Mouse (Mus musculus): ENCODE results near the gene Adgrv1. TPM values are rescaled to one million over a fixed set of nuclear protein-coding genes. Genes with fewer than 3 reads are reported as not detected.

The Adgrv1 gene
- polyA plus RNA-seq, 1 experiment from 2014 or later: 1.4 TPM

GRCm38 (mm10) chr13:81368987-81369386 lies 264.0 kb downstream of the Adgrv1 start:
- H3K27me3 ChIP-seq (ENCODE audit: control insufficient read depth, insufficient read depth, low read length): no peaks in the 10 kb centered on the region
- H3K9ac ChIP-seq (ENCODE audit: low read length): no peak overlapping the region
- WGBS: 51% methylated on average over 4 of the region's 4 CpGs
- no peak overlapping the region for H3K4me3 ChIP-seq (ENCODE audit: low read depth, low read length)
- ATAC-seq (ENCODE audit: low FRiP score, low TSS enrichment) (no peak), DNase-seq (ENCODE audit: low spot score) (no peak)
- TF ChIP-seq EP300 (optimal IDR thresholded peaks at IDR 0.05): no peak
- TF ChIP-seq CTCF (IDR thresholded peaks at IDR 0.05; ENCODE audit: low read depth): no peak
- H3K9me3 ChIP-seq (ENCODE audit: control insufficient read depth, low read length): no peaks in the 10 kb centered on the region
- no peaks in the 10 kb centered on the region for H3K36me3 ChIP-seq (ENCODE audit: control insufficient read depth, insufficient read depth, low read length)
- H3K4me1 ChIP-seq (replicated peaks; ENCODE audit: control insufficient read depth, insufficient read depth): no peaks in the 10 kb centered on the region
- H3K27ac ChIP-seq (replicated peaks): no peak overlapping the region
- H3K4me2 ChIP-seq (replicated peaks; ENCODE audit: low read depth): no peak overlapping the region

DNA sequence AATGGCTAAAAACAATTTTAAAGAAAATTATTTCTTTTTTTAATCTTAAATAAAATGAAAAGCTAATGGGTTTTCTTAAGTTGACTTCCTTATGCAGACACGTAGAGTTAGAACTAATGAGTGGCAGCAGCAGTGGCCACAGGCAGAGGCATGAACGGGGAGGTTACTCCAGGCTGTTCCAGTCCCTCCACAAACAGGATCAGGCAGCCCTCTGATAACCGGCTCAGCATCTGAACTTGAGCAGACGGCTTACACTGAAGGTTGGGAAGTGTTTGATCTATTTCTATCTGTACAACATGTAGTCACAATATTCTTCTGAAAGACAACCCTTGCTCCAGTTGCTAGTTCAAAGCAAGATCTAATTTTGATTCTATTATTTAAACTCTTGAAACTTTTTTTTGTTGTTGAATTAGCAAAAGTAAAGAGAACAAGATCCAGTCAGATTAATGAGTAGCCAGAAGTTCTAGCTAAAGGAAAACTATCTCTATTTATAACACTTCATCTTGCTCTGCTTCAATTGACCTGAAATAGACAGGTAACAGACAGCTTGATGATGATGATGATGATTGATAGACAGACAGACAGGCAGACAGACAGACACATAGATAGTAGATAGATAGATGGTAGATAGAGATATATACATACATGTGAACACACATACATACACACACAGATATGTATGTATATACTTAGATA lies 265.1 kb downstream of the Adgrv1 start:
- DNase-seq (ENCODE audit: low spot score): peak; percentile 34
- Histone ChIP-seq H3K4me1 (replicated peaks; ENCODE audit: control insufficient read depth, insufficient read depth) (no peaks in the 10 kb centered on the region), H3K9me3 (ENCODE audit: control insufficient read depth, low read length) (no peaks in the 10 kb centered on the region), H3K4me3 (ENCODE audit: low read depth, low read length) (no peak overlapping the region), H3K4me2 (replicated peaks; ENCODE audit: low read depth) (no peak overlapping the region), H3K27me3 (ENCODE audit: control insufficient read depth, insufficient read depth, low read length) (no peaks in the 10 kb centered on the region), H3K27ac (replicated peaks) (no peak overlapping the region), H3K36me3 (ENCODE audit: control insufficient read depth, insufficient read depth, low read length) (no peaks in the 10 kb centered on the region), H3K9ac (ENCODE audit: low read length) (no peak overlapping the region)
- TF ChIP-seq CTCF (IDR thresholded peaks at IDR 0.05; ENCODE audit: low read depth) (no peak), EP300 (optimal IDR thresholded peaks at IDR 0.05) (no peak)
- WGBS: 45% methylated on average over 4 of the region's 4 CpGs
- 0 out of 2 replicates have a peak, but pooled peaks have one; percentile 67 for ATAC-seq (ENCODE audit: low FRiP score, low TSS enrichment)

- Histone ChIP-seq H3K4me1 (replicated peaks; ENCODE audit: control insufficient read depth, insufficient read depth) (no peaks in the 10 kb centered on the region), H3K4me3 (ENCODE audit: low read depth, low read length) (no peak overlapping the region), H3K4me2 (replicated peaks; ENCODE audit: low read depth) (no peak overlapping the region), H3K27ac (replicated peaks) (no peak overlapping the region), H3K27me3 (ENCODE audit: control insufficient read depth, insufficient read depth, low read length) (no peaks in the 10 kb centered on the region), H3K9ac (ENCODE audit: low read length) (no peak overlapping the region), H3K9me3 (ENCODE audit: control insufficient read depth, low read length) (no peaks in the 10 kb centered on the region), H3K36me3 (ENCODE audit: control insufficient read depth, insufficient read depth, low read length) (no peaks in the 10 kb centered on the region)
- ATAC-seq (ENCODE audit: low FRiP score, low TSS enrichment) (no peak), DNase-seq (ENCODE audit: low spot score) (no peak)
- TF ChIP-seq CTCF (IDR thresholded peaks at IDR 0.05; ENCODE audit: low read depth): no peak
- no peak for TF ChIP-seq EP300 (optimal IDR thresholded peaks at IDR 0.05)
- WGBS: 70% methylated on average over 2 of the region's 2 CpGs
Observed at GRCm38 (mm10) chr13:81360338-81360737, 272.6 kb downstream of the Adgrv1 start.

DNA sequence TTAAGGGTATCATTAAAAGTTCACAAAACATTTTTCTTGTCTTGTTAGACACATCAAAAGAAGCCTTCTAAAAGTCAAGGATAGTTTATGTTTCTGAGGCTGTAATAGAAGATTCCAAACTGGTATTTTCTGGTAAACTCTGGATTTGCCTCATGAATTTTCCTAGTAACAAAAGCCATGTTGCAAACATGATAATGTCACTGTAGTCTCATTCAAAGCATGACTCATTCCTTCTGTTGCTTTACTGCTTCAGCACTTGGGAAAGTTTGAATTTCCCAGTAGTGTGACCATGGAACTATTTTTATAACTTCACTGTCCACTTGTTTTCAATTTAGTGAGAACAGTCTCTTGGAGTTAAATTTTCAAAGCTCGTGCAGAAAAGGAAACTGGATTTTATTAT lies 274.2 kb downstream of the Adgrv1 start:
- TF ChIP-seq EP300 (optimal IDR thresholded peaks at IDR 0.05) (no peak), CTCF (IDR thresholded peaks at IDR 0.05; ENCODE audit: low read depth) (no peak)

DNA sequence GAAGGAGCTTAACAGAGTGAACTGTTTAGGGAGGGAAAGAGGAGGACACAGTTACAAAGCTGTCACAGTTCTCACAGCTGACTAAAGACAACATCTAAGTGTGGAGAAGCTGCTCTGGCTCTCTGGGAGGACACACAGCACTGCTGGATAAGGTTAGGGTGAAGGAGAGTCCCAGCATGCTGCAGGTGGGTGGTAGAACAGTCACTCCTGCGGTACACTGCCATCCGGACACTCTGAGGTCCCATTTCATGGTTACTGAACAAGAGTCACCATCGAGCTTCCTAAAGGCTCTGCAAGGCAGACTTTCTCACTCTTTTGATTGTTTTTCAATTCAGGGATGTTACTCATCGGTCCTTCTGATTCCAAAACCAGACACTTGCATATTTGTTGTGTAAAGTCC lies 274.6 kb downstream of the Adgrv1 start:
- Histone ChIP-seq H3K4me1 (replicated peaks; ENCODE audit: control insufficient read depth, insufficient read depth) (no peaks in the 10 kb centered on the region), H3K27ac (replicated peaks) (no peak overlapping the region), H3K4me3 (ENCODE audit: low read depth, low read length) (no peak overlapping the region), H3K9ac (ENCODE audit: low read length) (no peak overlapping the region), H3K36me3 (ENCODE audit: control insufficient read depth, insufficient read depth, low read length) (no peaks in the 10 kb centered on the region), H3K4me2 (replicated peaks; ENCODE audit: low read depth) (no peak overlapping the region), H3K27me3 (ENCODE audit: control insufficient read depth, insufficient read depth, low read length) (no peaks in the 10 kb centered on the region), H3K9me3 (ENCODE audit: control insufficient read depth, low read length) (no peaks in the 10 kb centered on the region)
- WGBS: 80% methylated on average over 4 of the region's 4 CpGs
- ATAC-seq (ENCODE audit: low FRiP score, low TSS enrichment) (no peak), DNase-seq (ENCODE audit: low spot score) (no peak)
- no peak for TF ChIP-seq CTCF (IDR thresholded peaks at IDR 0.05; ENCODE audit: low read depth)

More for the DNA sequence above, 274.2 kb downstream of the Adgrv1 start:
- no peak for ATAC-seq (ENCODE audit: low FRiP score, low TSS enrichment)
- Histone ChIP-seq H3K9ac (ENCODE audit: low read length) (no peak overlapping the region), H3K4me2 (replicated peaks; ENCODE audit: low read depth) (no peak overlapping the region), H3K4me3 (ENCODE audit: low read depth, low read length) (no peak overlapping the region), H3K36me3 (ENCODE audit: control insufficient read depth, insufficient read depth, low read length) (no peaks in the 10 kb centered on the region), H3K27me3 (ENCODE audit: control insufficient read depth, insufficient read depth, low read length) (no peaks in the 10 kb centered on the region), H3K27ac (replicated peaks) (no peak overlapping the region), H3K9me3 (ENCODE audit: control insufficient read depth, low read length) (no peaks in the 10 kb centered on the region), H3K4me1 (replicated peaks; ENCODE audit: control insufficient read depth, insufficient read depth) (no peaks in the 10 kb centered on the region)
- no peak for DNase-seq (ENCODE audit: low spot score)
- 45% methylated on average over 1 of the region's 1 CpGs for WGBS

GRCm38 (mm10) chr13:81357215-81357614 lies 275.7 kb downstream of the Adgrv1 start:
- no peak for DNase-seq (ENCODE audit: low spot score)
- Histone ChIP-seq H3K36me3 (ENCODE audit: control insufficient read depth, insufficient read depth, low read length) (no peaks in the 10 kb centered on the region), H3K4me3 (ENCODE audit: low read depth, low read length) (no peak overlapping the region), H3K27ac (replicated peaks) (no peak overlapping the region), H3K9ac (ENCODE audit: low read length) (no peak overlapping the region), H3K9me3 (ENCODE audit: control insufficient read depth, low read length) (no peaks in the 10 kb centered on the region), H3K4me1 (replicated peaks; ENCODE audit: control insufficient read depth, insufficient read depth) (no peaks in the 10 kb centered on the region), H3K4me2 (replicated peaks; ENCODE audit: low read depth) (no peak overlapping the region), H3K27me3 (ENCODE audit: control insufficient read depth, insufficient read depth, low read length) (no peaks in the 10 kb centered on the region)
- TF ChIP-seq EP300 (optimal IDR thresholded peaks at IDR 0.05): no peak
- 85% methylated on average over 3 of the region's 3 CpGs for WGBS
- no peak for ATAC-seq (ENCODE audit: low FRiP score, low TSS enrichment)

All from stomach, postnatal 0 days (tissue).